Comparison of ENCODE assay signal across 7 mouse cellular contexts in genomic region chr5:106573742-106574559, GRCm38 (mm10). TPM values are rescaled to one million over a fixed set of nuclear protein-coding genes. Genes with fewer than 3 reads are reported as not detected.
DNase-seq lines count a peak whose midpoint lies in the region; ATAC-seq and TF ChIP-seq lines count a peak whose summit lies in the region.

No protein-coding gene starts in this region.

- H3K27me3 ChIP-seq in forebrain, embryonic 12.5 days: peaks cover 59% of the 10 kb centered on the region
- peaks cover 22% of the 10 kb centered on the region for H3K27me3 ChIP-seq in intestine, embryonic 14.5 days (replicated peaks; ENCODE audit: control insufficient read depth, insufficient read depth, low read length)

- H3K4me1 ChIP-seq in lung, adult 2 months (ENCODE audit: control insufficient read depth, insufficient read depth, low read length): no peaks in the 10 kb centered on the region; the same call in 1 of the 2 replicates
- H3K4me1 ChIP-seq in brown adipose tissue, adult 24 weeks (ENCODE audit: control insufficient read depth, insufficient read depth, insufficient read length, low read length): no peaks in the 10 kb centered on the region
- H3K4me1 ChIP-seq in forebrain, embryonic 12.5 days: peaks cover 17% of the 10 kb centered on the region; the same call in 1 of the 2 replicates
- H3K4me1 ChIP-seq in intestine, embryonic 14.5 days (replicated peaks; ENCODE audit: control insufficient read depth, insufficient read depth, low read length): no peaks in the 10 kb centered on the region

- 5% methylated on average over 55 of the region's 55 CpGs for WGBS in lung, adult 2 months
- 5% methylated on average over 55 of the region's 55 CpGs for WGBS in forebrain, embryonic 12.5 days
- WGBS in intestine, embryonic 14.5 days: 5% methylated on average over 55 of the region's 55 CpGs

- peak overlapping the region; percentile 64 for H3K9ac ChIP-seq in forebrain, embryonic 12.5 days
- peak overlapping the region; percentile 51 for H3K9ac ChIP-seq in intestine, embryonic 14.5 days (ENCODE audit: low read length)

- no peak for TF ChIP-seq CTCF in lung, adult 2 months (IDR thresholded peaks at IDR 0.05; ENCODE audit: insufficient read depth, low read length)

- ATAC-seq in forebrain, embryonic 12.5 days (ENCODE audit: low FRiP score): peak; percentile 60
- ATAC-seq in intestine, embryonic 14.5 days (replicated peaks; ENCODE audit: low FRiP score, low TSS enrichment, low read depth): peak; percentile 84
- ATAC-seq in megakaryocyte progenitor cell, adult 5-6 weeks (replicated peaks; ENCODE audit: poor library complexity): peak; percentile 14; the same call in 1 of the 2 replicates

- H3K27ac ChIP-seq in brown adipose tissue, adult 24 weeks (replicated peaks; ENCODE audit: low read depth, low read length): no peak overlapping the region
- peak overlapping the region; percentile 42; the same call in 1 of the 2 replicates for H3K27ac ChIP-seq in forebrain, embryonic 12.5 days
- H3K27ac ChIP-seq in intestine, embryonic 14.5 days (ENCODE audit: low read depth): no peak overlapping the region

- TF ChIP-seq POLR2A in lung, adult 2 months (IDR thresholded peaks at IDR 0.05; ENCODE audit: borderline replicate concordance, extremely low read depth, low read depth, low read length): no peak

- H3K9me3 ChIP-seq in forebrain, embryonic 12.5 days: no peaks in the 10 kb centered on the region
- no peaks in the 10 kb centered on the region for H3K9me3 ChIP-seq in intestine, embryonic 14.5 days (ENCODE audit: control insufficient read depth, low read length)

- peak overlapping the region; percentile 46 for H3K4me3 ChIP-seq in lung, adult 2 months (replicated peaks; ENCODE audit: extremely low read depth, low read depth, low read length)
- peak overlapping the region; percentile 62 for H3K4me3 ChIP-seq in brown adipose tissue, adult 24 weeks (ENCODE audit: insufficient read depth, low read depth, low read length)
- H3K4me3 ChIP-seq in forebrain, embryonic 12.5 days (replicated peaks): peak overlapping the region; percentile 58
- peak overlapping the region; percentile 56 for H3K4me3 ChIP-seq in intestine, embryonic 14.5 days (ENCODE audit: low read depth, low read length)

- no peaks in the 10 kb centered on the region for H3K36me3 ChIP-seq in forebrain, embryonic 12.5 days (replicated peaks)
- H3K36me3 ChIP-seq in intestine, embryonic 14.5 days (ENCODE audit: control insufficient read depth, insufficient read depth, low read length): no peaks in the 10 kb centered on the region

- peak overlapping the region; percentile 89 for H3K4me2 ChIP-seq in forebrain, embryonic 12.5 days
- H3K4me2 ChIP-seq in intestine, embryonic 14.5 days (ENCODE audit: low read length): peak overlapping the region; percentile 100

- no peak for DNase-seq in lung, adult 2 months
- no peak for DNase-seq in lung, postnatal 36 days
- peak; percentile 71 for DNase-seq in intestine, embryonic 14.5 days (ENCODE audit: low spot score)
- peak; percentile 4 to 17 for DNase-seq in thymus, postnatal 36 days

RNA-seq across cellular contexts. Expression of gene Gm17304, which starts 34.9 kb away (rescaled TPM):
- not detected in 2 replicates for polyA plus RNA-seq in lung, adult 2 months (2012; rRNA removed)
- polyA plus RNA-seq in brown adipose tissue, adult 24 weeks (2012; ENCODE audit: insufficient read depth, insufficient read length, missing spikeins): not detected in 2 replicates
- polyA plus RNA-seq in forebrain, embryonic 12.5 days (2016; fragmentation: Nextera tagmentation; extraction: Ambion mirVana): not detected in 2 replicates
- not detected in 2 replicates for polyA plus RNA-seq in intestine, embryonic 14.5 days (2014; fragmentation: Nextera tagmentation; extraction: Ambion mirVana)
- total RNA-seq in megakaryocyte progenitor cell, adult 5-6 weeks (2015): not detected in 2 replicates
- total RNA-seq in megakaryocyte progenitor cell, adult 5-6 weeks (2017): not detected in 2 replicates

Comparison
In these comparisons a context has a peak if more than half of its experiments do, and no peak if none do; other contexts are left out.
1. DNase-seq: peak in intestine, embryonic 14.5 days (single experiment) and thymus, postnatal 36 days (2 of 2); none in lung, adult 2 months (single experiment) and lung, postnatal 36 days (single experiment).
2. ATAC-seq: peak in every context shown above with its lines; median percentile 84 in intestine, embryonic 14.5 days; 60 in forebrain, embryonic 12.5 days; 14 in megakaryocyte progenitor cell, adult 5-6 weeks.
3. Peak in every context shown above with its lines, with median percentiles within 50 percentile points of each other: H3K4me3 ChIP-seq.